Mouse (Mus musculus) G1E (cell line): ENCODE measurements around the gene Zfp541.

ENCODE experiments used
- CTCF ChIP-seq: IDR thresholded peaks from 2 replicates; pipeline ENCODE4 v1.5.1; 2012; ENCODE audit warnings: low read depth, low read length, inconsistent platforms, mixed read lengths
- GATA1 ChIP-seq: IDR thresholded peaks from 2 replicates; pipeline ENCODE4 v1.6.1; 2012; ENCODE audit warnings: borderline replicate concordance, low read length, inconsistent platforms, mixed read lengths
- GATA2 ChIP-seq: IDR thresholded peaks from 2 replicates; pipeline ENCODE4 v1.6.1; 2012; ENCODE audit warnings: low read depth, low read length, inconsistent platforms, borderline replicate concordance
- POLR2AphosphoS5 ChIP-seq: IDR thresholded peaks from 2 replicates; pipeline ENCODE4 v1.6.1; 2012; ENCODE audit warnings: low read depth, low read length, inconsistent platforms; ENCODE audit not compliant: insufficient replicate concordance
- TAL1 ChIP-seq: conservative IDR thresholded peaks from 2 replicates; pipeline ENCODE4 v1.6.1; 2012; ENCODE audit warnings: low read depth, low read length, inconsistent platforms, mixed read lengths

DNA sequence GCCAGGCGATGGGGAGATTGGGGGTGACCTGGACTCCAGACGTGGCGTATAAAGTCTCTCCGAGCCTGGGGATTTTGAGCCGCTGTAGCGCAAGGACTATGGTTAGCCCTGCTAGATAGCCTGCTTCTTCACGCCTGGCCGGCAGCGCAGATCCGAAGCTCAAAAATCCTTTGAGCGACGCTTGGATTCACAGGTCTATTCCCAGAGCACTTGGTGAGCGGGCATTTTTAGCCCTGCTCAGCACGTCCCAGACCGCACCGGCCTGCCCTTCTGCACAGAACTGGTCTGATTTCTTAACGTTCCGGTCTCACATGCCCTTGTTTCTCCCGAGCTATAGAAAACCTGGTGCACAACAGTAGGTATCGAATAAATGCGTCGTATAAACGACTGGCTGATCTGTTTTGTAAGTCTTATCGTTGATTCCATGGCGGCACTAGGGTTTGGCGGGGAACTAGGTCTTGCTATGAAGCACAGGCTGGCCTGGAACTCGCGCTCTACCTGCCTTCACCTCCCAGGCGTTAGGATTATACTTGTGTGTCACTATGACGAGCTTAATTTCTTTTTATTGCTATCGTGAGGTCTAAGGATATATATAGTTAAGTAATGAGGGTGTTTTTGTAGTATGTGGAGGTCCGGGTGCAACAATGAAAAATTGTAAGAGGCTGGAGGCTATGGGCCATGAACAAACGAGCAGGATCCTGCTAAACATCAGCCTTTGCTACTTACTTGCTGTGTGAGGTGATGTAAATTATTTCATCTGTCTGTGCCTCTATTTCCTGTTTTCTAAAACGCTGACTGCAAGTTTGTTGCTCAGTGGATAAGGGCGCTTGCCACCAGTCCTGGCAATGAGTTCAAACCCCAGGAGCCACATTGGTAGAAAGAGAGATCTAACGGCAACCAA lies 12.7 kb upstream of the Zfp541 start:
- TF ChIP-seq CTCF (no peak), TAL1 (no peak), GATA1 (no peak), POLR2AphosphoS5 (no peak), GATA2 (no peak)
